Mouse (Mus musculus) limb, embryonic 14.5 days (tissue): ENCODE measurements at regions not wholly inside any gene's neighbourhood (a gene's known extent, or its start where the extent isn't known, plus 50 kb on each side); places are given as distances from the start of the nearest gene placed in this dataset.
A peak's percentile ranks its signal among the peaks of the same experiment; 100 is the strongest.

Source experiments
- ATAC-seq: fragments of 200-750 bp; cut with Nextera tagmentation; 2 replicates; pipeline ENCODE4 v1.8.0; 2017; ENCODE audit warnings: low read depth, moderate number of reproducible peaks, moderate TSS enrichment; ENCODE audit not compliant: low FRiP score
- DNase-seq: peaks from one replicate; pipeline ENCODE4 v3.0.0-alpha.2; 2015; ENCODE audit warnings: low spot score
- H3K27ac ChIP-seq: fragments of 300-500 bp; sonication (generic); replicated peaks from 2 replicates; pipeline ENCODE4 v1.5.1; 2014; ENCODE audit warnings: low read depth, mild to moderate bottlenecking, low read length, moderate library complexity, mixed read lengths
- H3K27me3 ChIP-seq: fragments of 300-500 bp; sonication (generic); 2 replicates; pipeline ENCODE4 v1.6.1; 2014; ENCODE audit warnings: low read length, mixed read lengths; ENCODE audit not compliant: control insufficient read depth, insufficient read depth
- H3K36me3 ChIP-seq: fragments of 300-500 bp; sonication (generic); 2 replicates; pipeline ENCODE4 v1.6.1; 2014; ENCODE audit warnings: mild to moderate bottlenecking, low read length, moderate library complexity, mixed read lengths; ENCODE audit not compliant: control insufficient read depth, insufficient read depth
- H3K4me1 ChIP-seq: fragments of 300-500 bp; sonication (generic); 2 replicates; pipeline ENCODE4 v1.6.1; 2014; ENCODE audit warnings: antibody characterized with exemption, low read length, mixed read lengths; ENCODE audit not compliant: control insufficient read depth, insufficient read depth
- H3K4me2 ChIP-seq: fragments of 300-500 bp; sonication (generic); replicated peaks from 2 replicates; pipeline ENCODE4 v1.6.1; 2014; ENCODE audit warnings: low read depth, mild to moderate bottlenecking, low read length, moderate library complexity; ENCODE audit not compliant: severe bottlenecking
- H3K4me3 ChIP-seq: fragments of 300-500 bp; sonication (generic); replicated peaks from 2 replicates; pipeline ENCODE4 v1.5.1; 2014; ENCODE audit warnings: low read length
- H3K9ac ChIP-seq: fragments of 300-500 bp; sonication (generic); 2 replicates; pipeline ENCODE4 v1.6.1; 2014; ENCODE audit warnings: mild to moderate bottlenecking, low read depth, low read length, moderate library complexity; ENCODE audit not compliant: severe bottlenecking
- H3K9me3 ChIP-seq: fragments of 300-500 bp; sonication (generic); 2 replicates; pipeline ENCODE4 v1.6.1; 2016; ENCODE audit warnings: low read length; ENCODE audit not compliant: control insufficient read depth
- POLR2A ChIP-seq: fragments of 200-500 bp; IDR thresholded peaks from 2 replicates; pipeline ENCODE4 v1.8.0; 2012; ENCODE audit warnings: inconsistent platforms, mild to moderate bottlenecking, moderate library complexity, borderline replicate concordance; ENCODE audit not compliant: insufficient read depth, insufficient read length; ENCODE audit errors: extremely low read depth
- WGBS: fragments of 180-500 bp; shearing (Covaris S2); extraction: QIAGEN DNeasy Blood & Tissue Kit; methylation state at CpG from one replicate; pipeline ENCODE4 v1.1.7; 2014; 5-methylcytosine and 5-hydroxymethylcytosine counted together

GRCm38 (mm10) chr14:118419442-118420193, 152.9 kb downstream of the Gm9376 start:
- no peak for TF ChIP-seq POLR2A
- Histone ChIP-seq H3K4me3 (no peak overlapping the region), H3K36me3 (no peaks in the 10 kb centered on the region), H3K4me2 (no peak overlapping the region), H3K27ac (no peak overlapping the region), H3K4me1 (no peaks in the 10 kb centered on the region), H3K27me3 (peaks cover 4% of the 10 kb centered on the region; the same call in 1 of the 2 replicates), H3K9ac (no peak overlapping the region), H3K9me3 (no peaks in the 10 kb centered on the region)
- WGBS: 89% methylated on average over 12 of the region's 12 CpGs
- ATAC-seq (no peak), DNase-seq (no peak)

DNA sequence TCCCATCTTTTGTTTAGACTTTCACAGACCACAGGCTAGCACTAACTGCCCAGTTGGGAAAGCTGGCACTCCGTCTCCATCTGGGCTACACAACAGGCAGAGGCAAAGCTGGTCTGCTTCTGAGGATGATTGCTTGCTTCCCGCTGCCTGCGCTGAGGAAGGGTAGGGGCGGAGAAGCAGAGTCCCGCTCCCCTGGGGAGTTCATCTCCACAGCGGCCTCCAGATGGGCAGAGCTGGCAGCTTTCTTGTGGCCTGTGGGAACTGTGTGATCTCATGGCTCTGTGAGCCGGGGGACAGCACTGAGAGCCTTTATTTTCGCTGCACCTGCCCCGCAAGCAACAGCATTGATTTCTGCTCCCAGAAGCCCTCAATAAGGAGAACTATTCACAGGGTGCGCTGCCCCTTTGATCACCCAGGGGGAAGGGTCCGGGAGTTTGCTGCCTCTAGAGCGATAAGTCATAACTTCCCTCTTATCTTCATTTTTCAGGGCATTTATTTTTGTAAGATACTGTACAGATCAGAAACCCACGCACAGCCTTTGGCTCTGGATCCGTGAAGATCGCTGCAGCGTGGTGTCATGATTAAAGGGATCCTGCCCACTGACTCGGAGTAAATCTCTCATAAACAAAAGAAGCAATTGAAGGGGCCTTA, 155.7 kb downstream of the Gm9376 start:
- DNase-seq (no peak), ATAC-seq (no peak)
- Histone ChIP-seq H3K4me2 (peak overlapping the region; percentile 13; the same call in 1 of the 2 replicates), H3K36me3 (no peaks in the 10 kb centered on the region), H3K9ac (no peak overlapping the region), H3K27me3 (0 out of 2 replicates have a peak, but pooled peaks cover 4% of the 10 kb centered on the region), H3K27ac (no peak overlapping the region), H3K4me3 (no peak overlapping the region), H3K9me3 (no peaks in the 10 kb centered on the region), H3K4me1 (no peaks in the 10 kb centered on the region)
- no peak for TF ChIP-seq POLR2A
- 6% methylated on average over 17 of the region's 17 CpGs for WGBS

- Histone ChIP-seq H3K4me2 (no peak overlapping the region), H3K9me3 (no peaks in the 10 kb centered on the region), H3K27ac (no peak overlapping the region), H3K4me3 (no peak overlapping the region), H3K36me3 (no peaks in the 10 kb centered on the region), H3K9ac (no peak overlapping the region), H3K27me3 (0 out of 2 replicates have a peak, but pooled peaks cover 4% of the 10 kb centered on the region), H3K4me1 (no peaks in the 10 kb centered on the region)
- TF ChIP-seq POLR2A: no peak
- DNase-seq: no peak
- ATAC-seq: no peak
- 10% methylated on average over 2 of the region's 9 CpGs for WGBS
These were observed 156.5 kb downstream of the Gm9376 start for GRCm38 (mm10) chr14:118423269-118423668.

DNA sequence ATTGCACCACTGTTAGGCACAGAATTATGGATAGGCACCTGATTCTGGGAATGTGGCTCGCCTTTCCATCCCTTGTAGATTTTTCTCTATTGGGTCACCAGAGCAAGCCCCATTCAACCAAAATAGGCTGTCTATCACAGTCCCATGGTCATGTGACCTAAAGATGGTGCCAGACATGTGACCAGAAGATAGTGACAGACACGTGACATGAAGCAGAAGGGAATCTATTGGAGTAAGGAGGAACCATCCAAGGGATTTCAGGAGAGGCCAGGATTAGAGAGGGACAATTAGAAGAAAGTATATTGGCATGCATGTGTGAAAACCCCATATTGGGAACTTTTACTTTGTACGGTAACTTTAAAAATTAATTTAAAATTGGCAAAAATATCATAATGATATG, 159.8 kb downstream of the Gm9376 start:
- Histone ChIP-seq H3K9ac (no peak overlapping the region), H3K4me1 (no peaks in the 10 kb centered on the region), H3K4me2 (no peak overlapping the region), H3K4me3 (no peak overlapping the region), H3K27ac (no peak overlapping the region), H3K27me3 (0 out of 2 replicates have a peak, but pooled peaks cover 4% of the 10 kb centered on the region), H3K36me3 (no peaks in the 10 kb centered on the region), H3K9me3 (no peaks in the 10 kb centered on the region)
- TF ChIP-seq POLR2A: no peak
- 84% methylated on average over 3 of the region's 3 CpGs for WGBS
- DNase-seq: no peak
- no peak for ATAC-seq

DNA sequence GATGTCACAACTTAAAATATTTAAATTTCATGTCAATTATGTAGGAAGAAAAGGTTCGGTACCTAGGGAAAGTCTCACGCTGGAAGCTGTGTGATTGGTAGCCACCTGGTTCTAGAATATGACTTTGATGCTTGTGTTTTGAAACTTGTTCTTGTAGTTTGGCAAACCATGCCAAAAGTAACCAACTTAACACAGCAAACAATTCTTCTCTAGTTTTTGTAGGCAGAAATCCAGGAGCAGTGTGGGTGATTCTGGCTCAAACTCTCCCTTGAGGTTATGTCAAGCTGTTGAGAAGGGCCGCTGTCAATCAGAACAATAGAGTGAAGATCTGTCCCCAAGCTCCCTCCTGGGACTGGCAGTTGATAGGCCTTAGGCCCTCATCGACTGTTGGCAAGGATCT, 163.5 kb downstream of the Gm9376 start:
- no peak for ATAC-seq
- no peak for DNase-seq
- peaks cover 14% of the 10 kb centered on the region for H3K27me3 ChIP-seq
- no peaks in the 10 kb centered on the region for H3K4me1 ChIP-seq
- H3K4me3 ChIP-seq: no peak overlapping the region
- no peak for TF ChIP-seq POLR2A
- 92% methylated on average over 4 of the region's 4 CpGs for WGBS
- H3K4me2 ChIP-seq: no peak overlapping the region
- H3K36me3 ChIP-seq: no peaks in the 10 kb centered on the region
- H3K9me3 ChIP-seq: no peaks in the 10 kb centered on the region
- H3K9ac ChIP-seq: no peak overlapping the region
- no peak overlapping the region for H3K27ac ChIP-seq
